Mouse (Mus musculus) monocyte, adult 2 months (primary cell): ENCODE results near the gene Padi3.

ENCODE experiments used
- DNase-seq, 2 experiments: peaks; one replicate each; pipeline ENCODE4 v3.0.0; 2022; ENCODE audit warnings: low spot score in 2 of 2, low read depth in 1 of 2

Padi3 gene

GRCm38 (mm10) chr4:140815996-140816917 lies 5.8 kb upstream of the Padi3 start:
- no peak for DNase-seq

- DNase-seq: no peak
Observed at GRCm38 (mm10) chr4:140815496-140815895, 5.0 kb upstream of the Padi3 start.

DNA sequence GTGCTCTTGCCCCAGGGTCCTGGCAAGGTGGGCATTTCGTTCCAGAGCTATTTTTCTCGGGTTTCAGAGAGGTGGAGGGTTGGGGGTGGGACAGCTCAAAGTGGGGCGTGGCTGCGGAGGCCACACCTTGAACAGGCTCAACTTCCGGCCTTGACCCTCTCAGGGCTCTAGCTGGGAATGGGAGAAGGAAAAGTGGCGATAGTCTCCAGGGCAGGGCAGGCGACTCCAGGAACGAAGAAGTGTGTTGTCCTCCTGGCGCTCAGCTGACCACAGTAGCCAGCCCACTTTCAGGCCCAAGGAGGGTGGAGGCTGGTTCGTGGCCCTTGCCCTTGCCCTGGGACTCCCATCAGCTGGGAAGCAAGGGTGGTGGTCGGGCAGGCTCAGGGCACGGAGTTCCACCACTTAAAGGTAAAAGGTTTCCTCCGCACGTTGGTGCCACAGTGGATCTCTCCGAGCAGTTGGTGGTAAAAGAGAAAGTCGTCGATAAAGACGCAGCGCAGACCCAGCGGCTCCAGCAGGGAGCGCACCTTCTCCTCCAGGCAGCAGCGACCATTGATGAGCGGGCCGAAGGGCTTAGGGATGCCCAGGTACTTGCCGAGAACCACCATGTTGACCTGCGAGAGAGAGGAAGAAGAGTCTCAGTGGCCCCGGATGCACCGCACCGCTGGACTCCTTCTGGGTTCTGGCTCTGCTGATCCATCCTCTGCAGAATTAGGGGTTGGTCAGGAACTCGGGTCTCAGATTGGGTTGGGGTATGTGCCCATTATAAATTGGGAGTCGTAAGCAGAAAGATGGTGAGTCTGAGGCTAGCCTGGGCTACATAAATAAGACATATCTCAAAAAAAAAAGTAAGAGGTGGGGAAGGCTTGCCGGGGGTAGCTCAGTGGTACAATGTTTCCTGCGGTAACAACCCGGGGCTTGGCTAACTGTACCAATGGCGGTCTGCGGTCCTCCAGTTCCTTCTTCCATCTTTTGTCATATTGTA lies 4.1 kb upstream of the Padi3 start:
- DNase-seq: peak in 1 of 2 experiments; percentile 29

DNA sequence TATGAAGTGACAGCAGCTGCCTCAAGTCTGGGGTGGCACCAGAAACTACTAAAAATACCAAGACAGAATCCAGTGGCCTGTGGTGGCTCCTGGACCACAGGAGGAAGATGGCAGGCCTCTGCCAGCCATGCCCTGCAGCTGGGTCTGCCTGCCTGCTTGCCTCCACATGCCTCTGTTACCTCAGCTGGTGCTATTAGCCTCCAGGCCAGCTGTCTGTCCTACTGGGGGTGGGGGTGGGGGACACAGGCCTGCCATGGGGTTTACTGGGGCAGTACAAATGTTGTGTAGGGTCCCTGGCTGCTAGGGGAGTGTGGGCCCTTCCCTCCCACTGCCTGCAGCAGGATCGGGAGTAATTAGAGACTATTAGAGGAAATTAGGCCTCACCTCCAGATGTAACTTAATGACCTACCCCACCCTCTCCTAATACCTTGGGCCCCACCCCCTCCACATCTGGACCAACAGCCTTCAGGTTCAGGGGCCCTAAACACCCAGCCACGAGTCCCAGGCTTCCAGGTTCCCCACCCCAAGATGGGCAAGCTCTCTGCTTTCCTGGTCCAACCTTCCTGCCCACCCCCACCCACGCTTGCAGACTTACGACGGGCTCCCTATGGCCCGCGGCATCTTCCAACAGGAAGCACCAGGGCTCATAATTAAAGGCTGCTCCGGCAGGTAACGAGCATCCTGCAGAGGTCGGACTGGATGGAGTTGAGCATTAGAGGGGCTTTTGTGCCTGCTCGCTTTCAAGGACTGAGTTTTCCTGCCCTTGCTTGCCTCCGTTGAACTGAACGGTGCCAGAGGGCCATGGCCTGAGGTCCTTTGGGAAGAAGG lies 3.1 kb upstream of the Padi3 start:
- no peak for DNase-seq

DNA sequence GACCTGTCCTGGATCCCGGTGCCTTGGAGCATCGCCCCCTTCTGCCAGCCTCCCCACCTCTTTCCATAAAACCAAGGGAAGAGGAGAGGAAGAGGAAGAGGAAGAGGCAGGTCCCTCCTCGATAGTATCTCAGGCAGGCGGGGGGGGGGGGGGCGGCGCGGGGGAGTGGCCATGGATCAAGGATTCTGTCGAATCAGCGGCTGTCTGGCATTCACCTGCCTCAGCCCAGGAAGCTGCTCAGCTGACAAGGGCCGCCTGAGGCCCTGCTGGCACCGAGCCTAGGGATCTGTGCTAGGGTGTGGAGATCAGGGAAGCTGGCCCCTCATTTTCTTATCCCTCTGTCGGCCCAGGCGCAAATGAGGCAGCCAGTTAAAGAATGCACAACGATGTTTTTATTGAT lies 2.2 kb upstream of the Padi3 start:
- no peak for DNase-seq

DNA sequence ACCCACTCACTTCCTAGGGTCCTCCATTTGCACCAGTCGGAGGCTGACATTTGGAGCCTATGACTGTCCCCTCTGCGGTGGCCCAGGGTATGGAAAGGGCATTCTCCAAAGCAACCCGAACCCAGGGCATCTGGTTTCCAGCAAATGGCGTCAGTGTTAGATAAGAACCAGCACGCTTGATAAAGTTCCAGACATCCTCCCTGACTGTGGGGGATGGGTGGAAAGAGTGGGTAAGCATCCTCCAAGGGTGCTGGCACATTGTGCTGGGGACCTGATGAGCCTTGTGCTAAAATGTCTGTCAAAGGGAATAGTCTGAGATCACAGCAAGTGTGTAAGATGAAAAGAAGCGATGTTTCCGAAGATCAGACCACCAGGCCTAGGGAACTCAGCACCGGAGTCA lies 1.7 kb upstream of the Padi3 start:
- DNase-seq: no peak

DNA sequence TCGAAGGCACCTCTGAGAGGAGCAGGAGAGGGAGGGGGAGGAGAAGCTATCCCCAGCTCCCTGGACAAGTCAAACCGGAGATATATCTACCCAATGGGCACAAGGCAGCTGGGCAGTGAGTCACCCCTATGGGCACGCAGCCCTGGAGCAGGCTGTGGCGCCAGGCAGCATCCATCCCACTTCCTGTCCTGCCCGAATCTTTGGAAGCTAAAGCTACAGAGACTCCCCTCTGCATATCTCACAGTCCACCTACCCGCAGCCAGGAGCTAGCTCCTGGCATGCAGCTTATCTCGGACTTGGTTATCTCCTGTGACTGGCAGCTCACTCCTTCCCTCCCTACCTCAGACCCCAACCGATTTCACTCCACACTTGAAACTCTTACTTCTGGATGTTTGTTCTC lies 1.3 kb downstream of the Padi3 start:
- no peak for DNase-seq

- DNase-seq: no peak
Observed at GRCm38 (mm10) chr4:140804601-140805000, 5.8 kb downstream of the Padi3 start.

DNA sequence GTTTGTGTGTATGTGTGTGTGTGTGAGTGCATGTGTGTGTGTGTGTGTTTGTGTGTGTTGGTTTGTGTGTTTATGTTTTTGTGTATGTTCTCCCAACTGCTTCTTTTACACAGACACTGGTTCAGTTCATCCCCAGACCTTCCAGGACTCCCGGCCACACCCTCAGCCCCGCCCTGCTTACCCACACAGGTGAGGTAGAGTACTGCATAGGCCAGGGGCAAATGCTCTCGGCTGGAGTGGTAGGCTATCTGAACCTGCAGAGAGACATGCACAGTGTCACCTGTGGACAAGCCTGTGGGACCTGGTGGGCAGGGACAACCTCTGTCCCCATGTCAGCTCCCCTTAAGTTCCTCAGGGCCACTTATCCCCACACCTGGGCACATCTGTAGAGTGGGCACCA lies 9.1 kb downstream of the Padi3 start:
- DNase-seq: no peak

DNA sequence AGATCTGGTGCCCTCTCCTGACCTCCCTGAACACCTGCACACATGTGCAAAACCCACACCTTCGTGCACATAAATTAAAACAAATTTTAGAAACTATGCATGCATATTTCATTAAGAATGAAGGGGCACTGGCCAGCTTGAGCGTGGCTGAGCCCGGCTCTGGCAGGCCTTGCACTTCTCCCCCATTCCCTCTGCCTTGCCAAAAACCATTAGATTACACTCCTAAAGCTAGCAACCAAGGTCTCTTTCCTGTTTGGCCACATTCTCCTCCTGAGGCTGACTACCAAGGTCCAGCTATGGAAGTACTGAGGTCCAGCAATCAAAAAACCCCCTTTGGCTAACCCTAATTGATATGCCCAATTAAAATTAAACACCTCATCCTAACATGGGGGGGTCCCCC lies 13.7 kb downstream of the Padi3 start:
- no peak for DNase-seq

- DNase-seq: no peak
Observed at GRCm38 (mm10) chr4:140794678-140795077, 15.8 kb downstream of the Padi3 start.

GRCm38 (mm10) chr4:140793795-140794194 lies 16.7 kb downstream of the Padi3 start:
- no peak for DNase-seq

DNA sequence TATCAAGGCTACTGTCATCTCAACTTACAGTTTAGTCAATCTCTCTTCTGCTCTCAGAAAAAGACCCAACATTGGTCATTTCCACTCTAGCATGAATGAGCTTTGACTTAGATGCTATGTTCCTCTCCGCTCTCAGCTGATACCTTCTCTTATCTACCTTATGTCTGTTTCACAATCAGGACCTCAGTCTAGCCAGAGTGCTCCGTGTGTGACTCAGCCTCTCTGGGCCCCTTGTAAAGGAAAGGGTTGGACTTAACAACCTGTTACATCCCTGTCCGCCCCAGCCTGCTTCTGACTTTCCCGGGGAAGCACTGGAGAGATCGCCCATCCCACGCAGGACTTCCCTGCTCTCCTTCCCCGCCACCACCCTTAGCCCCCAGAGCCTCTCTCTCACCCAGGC lies 17.9 kb downstream of the Padi3 start:
- no peak for DNase-seq

DNA sequence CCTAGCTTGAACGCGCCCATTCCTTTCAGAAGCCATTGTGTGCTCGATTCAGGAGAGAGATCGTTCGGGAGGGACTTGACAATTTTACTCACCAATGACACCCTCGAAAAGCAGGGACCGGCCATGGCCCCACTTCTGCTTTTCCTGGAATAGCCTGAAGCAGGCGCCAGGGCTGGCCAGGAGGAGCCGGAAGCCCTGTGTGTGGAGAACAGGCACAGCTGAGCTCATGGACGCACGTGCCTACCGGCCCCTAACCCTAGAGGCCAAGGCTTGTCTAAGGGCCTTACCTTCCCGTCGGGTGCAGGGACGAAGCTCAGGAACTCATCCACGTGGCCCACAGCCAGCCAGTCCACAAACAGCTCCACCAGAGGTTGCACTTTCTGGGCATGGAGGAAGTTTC lies 19.4 kb downstream of the Padi3 start:
- DNase-seq: no peak

GRCm38 (mm10) chr4:140789983-140790382 lies 20.5 kb downstream of the Padi3 start:
- DNase-seq: no peak

GRCm38 (mm10) chr4:140788983-140789382 lies 21.5 kb downstream of the Padi3 start:
- peak in 1 of 2 experiments; percentile 44 for DNase-seq

DNA sequence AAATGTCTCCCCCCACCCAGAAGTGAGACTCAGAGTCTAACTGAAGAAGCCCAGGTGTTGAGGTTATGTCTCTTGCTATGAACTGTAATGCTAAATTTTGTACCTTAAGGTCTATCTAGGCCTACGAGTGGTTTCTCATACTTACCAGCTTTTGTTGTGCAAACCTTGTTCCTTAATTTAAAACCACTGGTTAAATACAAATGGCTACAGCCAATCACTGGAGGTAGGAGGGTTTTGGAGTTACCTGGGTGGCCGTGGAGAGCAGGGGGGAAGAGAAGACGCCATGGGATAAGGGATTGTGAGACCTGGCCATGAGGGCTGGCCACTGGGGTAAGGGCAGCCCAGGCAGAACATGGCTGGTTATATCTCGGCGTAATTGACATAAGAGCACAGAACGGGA lies 22.2 kb downstream of the Padi3 start:
- no peak for DNase-seq

GRCm38 (mm10) chr4:140787414-140787813 lies 23.0 kb downstream of the Padi3 start:
- DNase-seq: peak in 1 of 2 experiments; percentile 39

DNA sequence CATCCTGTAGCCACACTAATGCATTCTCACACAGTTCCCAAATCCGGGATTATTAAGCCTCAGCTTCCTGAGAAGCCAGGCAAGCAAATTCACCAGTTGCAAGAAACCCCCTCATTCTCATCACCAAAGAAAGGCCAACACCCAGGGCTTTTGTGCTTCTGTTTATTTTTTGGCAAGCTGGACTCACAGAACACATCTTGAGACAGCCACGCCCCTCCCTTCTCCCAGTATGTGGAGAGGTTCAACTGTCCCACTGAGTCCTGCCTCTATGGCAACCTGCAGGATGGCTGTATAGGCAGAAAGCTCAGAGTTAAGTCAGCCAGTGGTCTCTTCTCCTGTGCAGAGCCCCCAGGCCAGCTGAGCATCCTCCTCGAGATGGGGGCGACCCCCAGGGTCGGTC lies 25.2 kb downstream of the Padi3 start:
- no peak for DNase-seq

GRCm38 (mm10) chr4:140784292-140784945 lies 26.0 kb downstream of the Padi3 start:
- no peak for DNase-seq
